Comparison of ENCODE assay signal across 16 mouse cellular contexts in genomic region chr2:172350773-172351172, GRCm38 (mm10).
"Had no signal": no experiment of that assay in that cellular context is flagged by ENCODE, and none has a peak within 500 bp of the region (broad histone marks: within the 10 kb centered on the region; RNA-seq: fewer than 3 reads in every experiment).

No protein-coding gene starts in this region.

- DNase-seq: kidney, adult 9 months; kidney, postnatal 36 days; layer of hippocampus, adult 9-11 months; layer of hippocampus, postnatal 36 days; retina, postnatal 1 day; thymus, postnatal 36 days had no signal

- H3K9ac ChIP-seq: limb, embryonic 15.5 days; lung, embryonic 15.5 days; midbrain, embryonic 12.5 days; neural tube, embryonic 13.5 days; stomach, embryonic 15.5 days had no signal

- ATAC-seq: intestine, postnatal 0 days; midbrain, embryonic 16.5 days had no signal

- H3K27me3 ChIP-seq: limb, embryonic 15.5 days; lung, embryonic 15.5 days; megakaryocyte, embryonic 14.5 days; midbrain, embryonic 12.5 days; neural tube, embryonic 13.5 days; stomach, embryonic 15.5 days had no signal

- H3K4me3 ChIP-seq: limb, embryonic 15.5 days; lung, embryonic 15.5 days; megakaryocyte, embryonic 14.5 days; midbrain, embryonic 12.5 days; neural tube, embryonic 13.5 days; stomach, embryonic 15.5 days had no signal

- H3K4me2 ChIP-seq: limb, embryonic 15.5 days; lung, embryonic 15.5 days; midbrain, embryonic 12.5 days; neural tube, embryonic 13.5 days; stomach, embryonic 15.5 days had no signal

- H3K9me3 ChIP-seq: limb, embryonic 15.5 days; lung, embryonic 15.5 days; megakaryocyte, embryonic 14.5 days; midbrain, embryonic 12.5 days; neural tube, embryonic 13.5 days; stomach, embryonic 15.5 days had no signal

- H3K27ac ChIP-seq: kidney, postnatal 0 days; limb, embryonic 15.5 days; lung, embryonic 15.5 days; macrophage; midbrain, embryonic 12.5 days; neural tube, embryonic 13.5 days; stomach, embryonic 15.5 days had no signal
